Mouse (Mus musculus) testis, adult 2 months (tissue): ENCODE measurements around the gene Alg13.

Experiments used
- CTCF ChIP-seq: fragments of 200-500 bp; IDR thresholded peaks from 2 replicates; pipeline ENCODE4 v1.5.1; 2012; ENCODE audit warnings: low read depth, mild to moderate bottlenecking, inconsistent platforms, low read length, moderate library complexity; ENCODE audit not compliant: control insufficient read depth, insufficient read depth, insufficient replicate concordance
- POLR2A ChIP-seq: fragments of 200-500 bp; IDR thresholded peaks from 2 replicates; pipeline ENCODE4 v1.6.1; 2012; ENCODE audit warnings: low read depth, mild to moderate bottlenecking, inconsistent platforms, low read length, moderate library complexity; ENCODE audit not compliant: control insufficient read depth

DNA sequence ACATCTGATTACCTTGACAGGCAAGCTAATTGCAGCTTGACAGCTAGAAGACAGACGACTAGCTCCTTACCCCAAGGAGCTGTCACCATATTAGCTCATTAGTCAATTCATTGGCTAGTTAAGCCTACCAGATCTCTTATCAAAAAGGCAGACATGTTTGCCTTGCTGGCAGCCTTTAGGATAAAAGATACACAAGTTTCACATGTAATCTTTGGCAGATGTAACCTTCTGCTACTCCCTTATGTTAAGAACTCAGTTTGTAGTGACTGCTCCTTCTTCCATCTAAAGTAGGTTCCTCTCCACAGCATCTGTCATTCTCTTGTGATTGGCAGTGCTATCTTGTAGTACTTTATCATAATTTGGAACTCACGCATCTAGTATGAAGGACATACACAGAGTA, 3.6 kb upstream of the Alg13 start:
- TF ChIP-seq CTCF = no peak
- no peak for TF ChIP-seq POLR2A
